28 mouse cellular contexts compared by ENCODE assay signal in the genomic region with DNA sequence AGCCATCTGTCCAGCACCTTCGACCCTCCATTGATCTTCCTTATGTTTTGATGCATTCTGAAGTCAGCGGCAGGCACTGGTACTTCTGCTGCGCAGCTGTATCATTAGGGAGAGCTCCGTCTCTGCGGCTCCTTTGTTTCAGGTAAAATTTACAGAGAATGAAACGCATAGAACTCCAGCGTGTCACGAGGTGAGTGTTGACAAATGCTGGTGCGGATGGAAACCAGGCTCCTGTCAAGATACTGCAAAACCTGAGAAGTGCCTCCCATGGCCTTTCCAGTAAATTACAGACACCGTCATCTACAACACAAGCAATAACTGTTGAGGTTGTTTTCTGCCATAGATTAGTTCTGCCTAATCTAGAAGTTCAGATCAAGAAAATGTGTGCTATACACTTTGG.
DNase-seq lines count a peak whose midpoint lies in the region; ATAC-seq and TF ChIP-seq lines count a peak whose summit lies in the region.
"Had no signal": no experiment of that assay in that cellular context is flagged by ENCODE, and none has a peak within 500 bp of the region (broad histone marks: within the 10 kb centered on the region; RNA-seq: fewer than 3 reads in every experiment).

No protein-coding gene starts in this region.

- H3K9ac ChIP-seq in heart, embryonic 12.5 days, result no peak overlapping the region
- 0 out of 2 replicates have a peak overlapping the region, but pooled peaks have one; percentile 19 for H3K9ac ChIP-seq in hindbrain, embryonic 13.5 days
- H3K9ac ChIP-seq in heart, postnatal 0 days (replicated peaks; ENCODE audit: low read depth, low read length), result no peak overlapping the region
- no peak overlapping the region for H3K9ac ChIP-seq in limb, embryonic 11.5 days (ENCODE audit: low read length)
- H3K9ac ChIP-seq: forebrain, embryonic 13.5 days; kidney, embryonic 15.5 days; limb, embryonic 15.5 days; liver, embryonic 14.5 days; neural tube, embryonic 13.5 days had no signal

- H3K4me1 ChIP-seq in heart, embryonic 12.5 days (replicated peaks), result peaks cover 36% of the 10 kb centered on the region
- peaks cover 37% of the 10 kb centered on the region for H3K4me1 ChIP-seq in hindbrain, embryonic 13.5 days (replicated peaks)
- H3K4me1 ChIP-seq in hindbrain, embryonic 10.5 days (replicated peaks), result peaks cover 29% of the 10 kb centered on the region
- peaks cover 6% of the 10 kb centered on the region; the same call in 1 of the 2 replicates for H3K4me1 ChIP-seq in heart, postnatal 0 days (ENCODE audit: control insufficient read depth, insufficient read depth)
- H3K4me1 ChIP-seq in limb, embryonic 11.5 days (ENCODE audit: control insufficient read depth, insufficient read depth, low read length), result 0 out of 2 replicates have a peak, but pooled peaks cover 5% of the 10 kb centered on the region

- DNase-seq in heart, postnatal 14 days, result no peak
- no peak for DNase-seq in hindbrain, embryonic 10.5 days (ENCODE audit: low spot score)
- peak; percentile 30 for DNase-seq in heart, postnatal 0 days (ENCODE audit: low spot score)
- peak; percentile 39 for DNase-seq in limb, embryonic 11.5 days (ENCODE audit: low spot score)
- DNase-seq in urinary bladder, adult 2 months (ENCODE audit: low spot score), result no peak
- DNase-seq: adrenal gland, adult 8-10 months; cerebellum, adult 2 months; cerebellum, postnatal 14 days; gastrocnemius, postnatal 14 days; kidney, adult 18-20 months; kidney, postnatal 25 days; lung, adult 2 months; lung, postnatal 10 days; thymus, adult 2 months; thymus, postnatal 36 days had no signal

- H3K27ac ChIP-seq in heart, embryonic 12.5 days (ENCODE audit: poor library complexity, severe bottlenecking), result peak overlapping the region; percentile 25; the same call in 1 of the 2 replicates
- H3K27ac ChIP-seq in hindbrain, embryonic 13.5 days, result peak overlapping the region; percentile 40; the same call in 1 of the 2 replicates
- no peak overlapping the region for H3K27ac ChIP-seq in hindbrain, embryonic 10.5 days
- no peak overlapping the region for H3K27ac ChIP-seq in heart, postnatal 0 days (ENCODE audit: low read depth)
- H3K27ac ChIP-seq in limb, embryonic 11.5 days (replicated peaks; ENCODE audit: low read depth, low read length), result no peak overlapping the region
- H3K27ac ChIP-seq: forebrain, embryonic 13.5 days; kidney, embryonic 15.5 days; layer of hippocampus, adult 2 months; limb, embryonic 15.5 days; liver, embryonic 14.5 days; macrophage; neural tube, embryonic 13.5 days had no signal

- H3K9me3 ChIP-seq in heart, embryonic 12.5 days (replicated peaks), result peaks cover 11% of the 10 kb centered on the region; the same call in 1 of the 2 replicates
- no peaks in the 10 kb centered on the region for H3K9me3 ChIP-seq in hindbrain, embryonic 13.5 days
- H3K9me3 ChIP-seq in hindbrain, embryonic 10.5 days, result no peaks in the 10 kb centered on the region
- no peaks in the 10 kb centered on the region for H3K9me3 ChIP-seq in heart, postnatal 0 days (replicated peaks; ENCODE audit: control insufficient read depth, low read length)
- no peaks in the 10 kb centered on the region for H3K9me3 ChIP-seq in limb, embryonic 11.5 days (ENCODE audit: control insufficient read depth, low read length)
- H3K9me3 ChIP-seq: forebrain, embryonic 13.5 days; kidney, embryonic 15.5 days; limb, embryonic 15.5 days; neural tube, embryonic 13.5 days had no signal

- 15% methylated on average over 10 of the region's 10 CpGs for WGBS in heart, embryonic 12.5 days
- 73% methylated on average over 10 of the region's 10 CpGs for WGBS in hindbrain, embryonic 13.5 days
- 80% methylated on average over 10 of the region's 10 CpGs for WGBS in hindbrain, embryonic 10.5 days
- 25% methylated on average over 10 of the region's 10 CpGs for WGBS in heart, postnatal 0 days
- 51% methylated on average over 10 of the region's 10 CpGs for WGBS in limb, embryonic 11.5 days

- ATAC-seq in heart, embryonic 12.5 days (ENCODE audit: insufficient number of reproducible peaks, low FRiP score), result 0 out of 2 replicates have a peak, but pooled peaks have one; percentile 33
- ATAC-seq in hindbrain, embryonic 13.5 days (ENCODE audit: low FRiP score), result no peak
- no peak for ATAC-seq in heart, postnatal 0 days (ENCODE audit: insufficient read depth, low read depth)
- ATAC-seq in limb, embryonic 11.5 days (ENCODE audit: insufficient number of reproducible peaks, low FRiP score, low TSS enrichment, low read depth), result no peak
- ATAC-seq: forebrain, embryonic 13.5 days; hindbrain, embryonic 16.5 days; midbrain, embryonic 16.5 days had no signal

- intact Hi-C loops in heart, postnatal 14 days (cut with DNase I), result no loop called here

- no peaks in the 10 kb centered on the region for H3K36me3 ChIP-seq in heart, embryonic 12.5 days
- H3K36me3 ChIP-seq in hindbrain, embryonic 13.5 days, result no peaks in the 10 kb centered on the region
- no peaks in the 10 kb centered on the region for H3K36me3 ChIP-seq in hindbrain, embryonic 10.5 days
- no peaks in the 10 kb centered on the region for H3K36me3 ChIP-seq in heart, postnatal 0 days (replicated peaks; ENCODE audit: control insufficient read depth, insufficient read depth, low read length)
- no peaks in the 10 kb centered on the region for H3K36me3 ChIP-seq in limb, embryonic 11.5 days (ENCODE audit: control insufficient read depth, insufficient read depth, low read length)
- H3K36me3 ChIP-seq: kidney, embryonic 15.5 days; limb, embryonic 15.5 days; neural tube, embryonic 13.5 days had no signal

- TF ChIP-seq CTCF in heart, postnatal 0 days (IDR thresholded peaks at IDR 0.05; ENCODE audit: low read depth), result no peak

- H3K4me3 ChIP-seq in heart, embryonic 12.5 days, result no peak overlapping the region
- H3K4me3 ChIP-seq in hindbrain, embryonic 13.5 days, result no peak overlapping the region
- H3K4me3 ChIP-seq in hindbrain, embryonic 10.5 days, result no peak overlapping the region
- H3K4me3 ChIP-seq in heart, postnatal 0 days (ENCODE audit: low read depth, low read length), result no peak overlapping the region
- H3K4me3 ChIP-seq in limb, embryonic 11.5 days (ENCODE audit: low read depth, low read length), result no peak overlapping the region
- H3K4me3 ChIP-seq: forebrain, embryonic 13.5 days; kidney, embryonic 15.5 days; layer of hippocampus, adult 2 months; limb, embryonic 15.5 days; myocyte; neural tube, embryonic 13.5 days had no signal

- H3K4me2 ChIP-seq in heart, embryonic 12.5 days, result peak overlapping the region; percentile 25; the same call in 1 of the 2 replicates
- no peak overlapping the region for H3K4me2 ChIP-seq in hindbrain, embryonic 13.5 days
- H3K4me2 ChIP-seq in heart, postnatal 0 days (ENCODE audit: low read depth, low read length), result no peak overlapping the region
- H3K4me2 ChIP-seq in limb, embryonic 11.5 days (ENCODE audit: low read depth, severe bottlenecking), result no peak overlapping the region
- H3K4me2 ChIP-seq: forebrain, embryonic 13.5 days; kidney, embryonic 15.5 days; limb, embryonic 15.5 days; neural tube, embryonic 13.5 days had no signal

- H3K27me3 ChIP-seq in heart, embryonic 12.5 days (replicated peaks), result no peaks in the 10 kb centered on the region
- H3K27me3 ChIP-seq in hindbrain, embryonic 13.5 days, result no peaks in the 10 kb centered on the region
- H3K27me3 ChIP-seq in hindbrain, embryonic 10.5 days (ENCODE audit: insufficient read depth, poor library complexity, severe bottlenecking), result no peaks in the 10 kb centered on the region
- H3K27me3 ChIP-seq in heart, postnatal 0 days (ENCODE audit: control insufficient read depth, insufficient read depth, low read length), result no peaks in the 10 kb centered on the region
- H3K27me3 ChIP-seq in limb, embryonic 11.5 days (ENCODE audit: control insufficient read depth, insufficient read depth, low read length), result no peaks in the 10 kb centered on the region
- H3K27me3 ChIP-seq: CH12.LX; forebrain, embryonic 13.5 days; limb, embryonic 15.5 days; neural tube, embryonic 13.5 days had no signal

- TF ChIP-seq EP300 in heart, postnatal 0 days (IDR thresholded peaks at IDR 0.05; ENCODE audit: low read depth), result peak; percentile 44; the same call in 1 of the 2 replicates

Comparison
In these comparisons a context has a peak if more than half of its experiments do, and no peak if none do; other contexts are left out.
1. H3K27ac ChIP-seq: peak in heart, embryonic 12.5 days (single experiment) and hindbrain, embryonic 13.5 days (single experiment); none in hindbrain, embryonic 10.5 days (single experiment), heart, postnatal 0 days (single experiment) and limb, embryonic 11.5 days (single experiment).
2. DNase-seq: peak in heart, postnatal 0 days (single experiment) and limb, embryonic 11.5 days (single experiment); none in heart, postnatal 14 days (0 of 2), hindbrain, embryonic 10.5 days (single experiment) and urinary bladder, adult 2 months (single experiment).